22 mouse cellular contexts compared by ENCODE assay signal in genomic region chr14:88464356-88464755, GRCm38 (mm10). TPM values are rescaled to one million over a fixed set of nuclear protein-coding genes. Genes with fewer than 3 reads are reported as not detected.
DNase-seq lines count a peak whose midpoint lies in the region; ATAC-seq and TF ChIP-seq lines count a peak whose summit lies in the region.
"Had no signal": no experiment of that assay in that cellular context is flagged by ENCODE, and none has a peak within 500 bp of the region (broad histone marks: within the 10 kb centered on the region; RNA-seq: fewer than 3 reads in every experiment).

No protein-coding gene starts in this region.

- no peaks in the 10 kb centered on the region for H3K9me3 ChIP-seq in hindbrain, postnatal 0 days (ENCODE audit: low read length)
- H3K9me3 ChIP-seq in hindbrain, embryonic 10.5 days, result no peaks in the 10 kb centered on the region
- no peaks in the 10 kb centered on the region for H3K9me3 ChIP-seq in midbrain, postnatal 0 days (ENCODE audit: low read length)
- no peaks in the 10 kb centered on the region for H3K9me3 ChIP-seq in midbrain, embryonic 10.5 days (replicated peaks)
- H3K9me3 ChIP-seq in forebrain, embryonic 16.5 days (ENCODE audit: control insufficient read depth, low read length), result no peaks in the 10 kb centered on the region
- H3K9me3 ChIP-seq: embryonic facial prominence, embryonic 15.5 days; heart, embryonic 13.5 days; hindbrain, embryonic 15.5 days had no signal

- no peak overlapping the region for H3K27ac ChIP-seq in hindbrain, postnatal 0 days
- no peak overlapping the region for H3K27ac ChIP-seq in hindbrain, embryonic 10.5 days
- H3K27ac ChIP-seq in midbrain, postnatal 0 days (ENCODE audit: low read depth, low read length), result no peak overlapping the region
- no peak overlapping the region for H3K27ac ChIP-seq in midbrain, embryonic 10.5 days (replicated peaks)
- H3K27ac ChIP-seq in forebrain, embryonic 16.5 days (ENCODE audit: low read length), result no peak overlapping the region
- H3K27ac ChIP-seq: embryonic facial prominence, embryonic 15.5 days; heart, embryonic 13.5 days; hindbrain, embryonic 15.5 days had no signal

- WGBS in hindbrain, postnatal 0 days, result 58% methylated on average over 1 of the region's 1 CpGs
- 71% methylated on average over 1 of the region's 1 CpGs for WGBS in hindbrain, embryonic 10.5 days
- 53% methylated on average over 1 of the region's 1 CpGs for WGBS in midbrain, postnatal 0 days
- WGBS in midbrain, embryonic 10.5 days, result 83% methylated on average over 1 of the region's 1 CpGs
- 26% methylated on average over 1 of the region's 1 CpGs for WGBS in forebrain, embryonic 16.5 days

- no peaks in the 10 kb centered on the region for H3K4me1 ChIP-seq in hindbrain, postnatal 0 days (ENCODE audit: insufficient read depth, low read length)
- H3K4me1 ChIP-seq in hindbrain, embryonic 10.5 days (replicated peaks), result 0 out of 2 replicates have a peak, but pooled peaks cover 4% of the 10 kb centered on the region
- peaks cover 4% of the 10 kb centered on the region; the same call in 1 of the 2 replicates for H3K4me1 ChIP-seq in midbrain, postnatal 0 days (ENCODE audit: insufficient read depth, low read length)
- H3K4me1 ChIP-seq in midbrain, embryonic 10.5 days, result peaks cover 2% of the 10 kb centered on the region
- H3K4me1 ChIP-seq in forebrain, embryonic 16.5 days (replicated peaks; ENCODE audit: control insufficient read depth, insufficient read depth, low read length), result peaks cover 10% of the 10 kb centered on the region

- H3K27me3 ChIP-seq in hindbrain, postnatal 0 days (ENCODE audit: insufficient read depth, low read length), result no peaks in the 10 kb centered on the region
- H3K27me3 ChIP-seq in hindbrain, embryonic 10.5 days (ENCODE audit: insufficient read depth, poor library complexity, severe bottlenecking), result peaks cover 15% of the 10 kb centered on the region
- no peaks in the 10 kb centered on the region for H3K27me3 ChIP-seq in midbrain, postnatal 0 days (ENCODE audit: insufficient read depth, low read length)
- peaks cover 19% of the 10 kb centered on the region for H3K27me3 ChIP-seq in midbrain, embryonic 10.5 days (ENCODE audit: low read depth, poor library complexity, severe bottlenecking)
- H3K27me3 ChIP-seq in forebrain, embryonic 16.5 days (replicated peaks; ENCODE audit: control insufficient read depth, insufficient read depth, low read length), result no peaks in the 10 kb centered on the region; the same call in 1 of the 2 replicates
- H3K27me3 ChIP-seq: hindbrain, embryonic 15.5 days had no signal

- H3K9ac ChIP-seq in hindbrain, postnatal 0 days (replicated peaks; ENCODE audit: low read length), result no peak overlapping the region
- H3K9ac ChIP-seq in midbrain, postnatal 0 days (replicated peaks; ENCODE audit: low read length, poor library complexity, severe bottlenecking), result no peak overlapping the region
- H3K9ac ChIP-seq in forebrain, embryonic 16.5 days (replicated peaks; ENCODE audit: low read depth, low read length), result no peak overlapping the region
- H3K9ac ChIP-seq: embryonic facial prominence, embryonic 15.5 days; heart, embryonic 13.5 days; hindbrain, embryonic 15.5 days had no signal

- ATAC-seq in hindbrain, postnatal 0 days, result peak; percentile 70
- ATAC-seq in midbrain, postnatal 0 days (ENCODE audit: low FRiP score), result no peak
- ATAC-seq in forebrain, embryonic 16.5 days, result peak; percentile 83
- ATAC-seq: inflammation-experienced regulatory T-cells, adult 6 months; intestine, postnatal 0 days had no signal

- H3K4me3 ChIP-seq in hindbrain, postnatal 0 days (ENCODE audit: low read length), result no peak overlapping the region
- H3K4me3 ChIP-seq in hindbrain, embryonic 10.5 days, result no peak overlapping the region
- no peak overlapping the region for H3K4me3 ChIP-seq in midbrain, postnatal 0 days (ENCODE audit: low read depth, low read length)
- H3K4me3 ChIP-seq in midbrain, embryonic 10.5 days, result no peak overlapping the region
- H3K4me3 ChIP-seq in forebrain, embryonic 16.5 days (replicated peaks; ENCODE audit: low read length), result no peak overlapping the region
- H3K4me3 ChIP-seq: embryonic facial prominence, embryonic 15.5 days; erythroblast, embryonic 14.5 days; heart, embryonic 13.5 days; hindbrain, embryonic 15.5 days had no signal

- H3K36me3 ChIP-seq in hindbrain, postnatal 0 days (ENCODE audit: insufficient read depth, low read length), result no peaks in the 10 kb centered on the region
- no peaks in the 10 kb centered on the region for H3K36me3 ChIP-seq in hindbrain, embryonic 10.5 days
- no peaks in the 10 kb centered on the region for H3K36me3 ChIP-seq in midbrain, postnatal 0 days (ENCODE audit: insufficient read depth, low read length)
- H3K36me3 ChIP-seq in midbrain, embryonic 10.5 days, result no peaks in the 10 kb centered on the region
- H3K36me3 ChIP-seq in forebrain, embryonic 16.5 days (ENCODE audit: control insufficient read depth, insufficient read depth), result no peaks in the 10 kb centered on the region
- H3K36me3 ChIP-seq: embryonic facial prominence, embryonic 15.5 days; heart, embryonic 13.5 days; hindbrain, embryonic 15.5 days had no signal

- DNase-seq in hindbrain, postnatal 0 days (ENCODE audit: low spot score), result peak; percentile 35
- no peak for DNase-seq in hindbrain, embryonic 10.5 days (ENCODE audit: low spot score)
- DNase-seq in midbrain, postnatal 0 days (ENCODE audit: low spot score), result peak; percentile 45
- no peak for DNase-seq in midbrain, embryonic 10.5 days (ENCODE audit: low spot score)
- DNase-seq in cerebellum, postnatal 10 days, result no peak
- DNase-seq: adrenal gland, adult 2 months; adrenal gland, postnatal 25 days; cerebellum, adult 2 months; cerebellum, postnatal 14 days; embryo, embryonic 11 days; gastrocnemius, postnatal 36 days; heart, adult 11 months; heart, postnatal 4 days had no signal

- 0 out of 2 replicates have a peak overlapping the region, but pooled peaks have one; percentile 2 for H3K4me2 ChIP-seq in hindbrain, postnatal 0 days (ENCODE audit: low read depth, low read length)
- H3K4me2 ChIP-seq in midbrain, postnatal 0 days (ENCODE audit: low read depth, low read length, poor library complexity, severe bottlenecking), result no peak overlapping the region
- H3K4me2 ChIP-seq in forebrain, embryonic 16.5 days (ENCODE audit: low read length), result no peak overlapping the region
- H3K4me2 ChIP-seq: embryonic facial prominence, embryonic 15.5 days; heart, embryonic 13.5 days; hindbrain, embryonic 15.5 days had no signal

- no peak for TF ChIP-seq CTCF in hindbrain, postnatal 0 days (IDR thresholded peaks at IDR 0.05; ENCODE audit: low read depth)
- TF ChIP-seq CTCF in midbrain, postnatal 0 days (IDR thresholded peaks at IDR 0.05), result no peak

RNA-seq across cellular contexts. Expression of gene Pcdh20, which starts 6.8 kb away (rescaled TPM):
- total RNA-seq in hindbrain, postnatal 0 days (2014; rRNA removed), result 10.5 and 12.1 TPM in 2 replicates
- 4.8 and 5.1 TPM in 2 replicates for polyA plus RNA-seq in hindbrain, postnatal 0 days (2015; fragmentation: Nextera tagmentation; extraction: Ambion mirVana)
- 0.75 and 0.92 TPM in 2 replicates for polyA plus RNA-seq in hindbrain, embryonic 10.5 days (2016; fragmentation: Nextera tagmentation; extraction: Ambion mirVana)
- total RNA-seq in midbrain, postnatal 0 days (2014; rRNA removed), result 12.6 and 12.9 TPM in 2 replicates
- polyA plus RNA-seq in midbrain, postnatal 0 days (2015; fragmentation: Nextera tagmentation; extraction: Ambion mirVana), result 5.5 and 6.0 TPM in 2 replicates
- polyA plus RNA-seq in midbrain, embryonic 10.5 days (2016; fragmentation: Nextera tagmentation; extraction: Ambion mirVana), result 0.38 and 0.97 TPM in 2 replicates
- polyA plus RNA-seq in forebrain, embryonic 16.5 days (2015; fragmentation: Nextera tagmentation; extraction: Ambion mirVana), result 8.3 and 9.6 TPM in 2 replicates
- total RNA-seq: common myeloid progenitor, adult 5-6 weeks; ES-E14 had no signal
- polyA plus RNA-seq: adrenal gland, adult 2 months; erythroblast, embryonic 14.5 days; inflammation-experienced regulatory T-cells, adult 6 months had no signal

Comparison
In these comparisons a context has a peak if more than half of its experiments do, and no peak if none do; other contexts are left out.
1. DNase-seq: peak in hindbrain, postnatal 0 days (single experiment) and midbrain, postnatal 0 days (single experiment); none in hindbrain, embryonic 10.5 days (single experiment), midbrain, embryonic 10.5 days (single experiment) and cerebellum, postnatal 10 days (0 of 2).